Mouse (Mus musculus): ENCODE results near the gene Pbxip1.

The Pbxip1 gene

DNA sequence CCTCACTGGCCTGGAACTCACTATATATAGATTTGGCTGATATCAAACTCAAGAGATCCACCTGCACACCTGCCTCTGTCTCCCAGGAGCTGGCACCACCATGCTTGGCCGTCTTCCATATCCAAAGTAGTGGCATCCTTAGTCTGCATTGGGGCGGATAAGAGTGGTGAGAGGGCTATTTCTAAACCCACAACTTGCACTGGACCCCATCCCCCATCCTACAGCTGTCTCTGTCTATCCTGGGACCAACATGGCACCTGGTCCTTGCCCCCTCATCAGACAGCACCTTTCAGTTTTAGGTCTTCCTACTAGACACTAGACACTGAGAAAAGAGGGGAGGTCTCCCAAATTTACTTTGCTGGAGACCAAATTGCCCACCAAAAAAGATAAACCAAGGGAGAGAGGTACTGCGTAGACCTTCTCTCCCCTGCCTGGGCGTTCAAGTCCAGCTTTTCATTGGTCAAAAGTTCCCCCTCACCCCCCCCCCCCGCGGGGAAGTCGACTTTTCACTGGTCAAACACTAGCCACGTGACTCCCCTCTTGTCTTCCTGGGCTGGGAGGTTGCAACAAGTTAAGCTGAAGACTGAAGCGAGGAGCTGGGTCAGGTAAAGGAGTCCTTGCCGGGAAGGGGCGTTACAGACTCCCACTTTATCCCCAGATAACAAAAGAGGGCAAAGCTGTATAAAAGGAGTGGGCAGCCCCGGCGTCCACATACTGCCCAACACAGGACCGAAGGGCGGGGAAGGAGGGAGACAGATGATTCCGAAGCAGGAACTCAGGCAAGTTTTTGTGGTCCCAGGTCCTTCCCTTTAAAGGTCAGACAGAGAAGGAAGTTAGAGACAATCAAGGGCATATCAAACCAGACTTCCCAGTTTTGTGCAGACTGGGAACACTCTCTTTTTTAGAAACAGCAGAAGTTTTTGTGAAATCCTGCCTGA lies at the start of gene Pbxip1:
Gene Pbxip1, plus strand, starts transcription at position 531 of the 938 bp plus-strand sequence.
- peak; percentile 55 for DNase-seq (ENCODE audit: low spot score)

DNA sequence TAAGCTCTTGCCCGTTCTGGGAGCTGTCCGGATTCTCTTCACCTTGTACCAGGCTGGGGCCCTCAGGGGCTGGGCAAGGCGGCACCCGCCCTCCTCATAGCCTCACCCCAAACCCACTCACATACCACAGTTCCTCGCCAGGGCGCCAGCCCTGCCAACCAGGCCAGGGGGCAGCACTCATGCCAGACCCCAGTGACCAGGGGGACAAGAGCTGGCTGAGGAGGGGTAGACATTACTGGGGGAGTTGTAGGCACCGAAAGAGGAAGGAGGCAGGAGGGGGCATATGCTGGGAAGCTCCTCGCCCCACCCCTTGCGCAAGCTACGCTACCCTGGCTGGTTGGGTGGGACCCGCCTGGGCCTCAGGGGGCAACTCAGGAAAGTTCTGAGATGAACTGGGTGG lies 48.9 kb upstream of the Pbxip1 start:
- no peak for DNase-seq (ENCODE audit: low spot score)

DNA sequence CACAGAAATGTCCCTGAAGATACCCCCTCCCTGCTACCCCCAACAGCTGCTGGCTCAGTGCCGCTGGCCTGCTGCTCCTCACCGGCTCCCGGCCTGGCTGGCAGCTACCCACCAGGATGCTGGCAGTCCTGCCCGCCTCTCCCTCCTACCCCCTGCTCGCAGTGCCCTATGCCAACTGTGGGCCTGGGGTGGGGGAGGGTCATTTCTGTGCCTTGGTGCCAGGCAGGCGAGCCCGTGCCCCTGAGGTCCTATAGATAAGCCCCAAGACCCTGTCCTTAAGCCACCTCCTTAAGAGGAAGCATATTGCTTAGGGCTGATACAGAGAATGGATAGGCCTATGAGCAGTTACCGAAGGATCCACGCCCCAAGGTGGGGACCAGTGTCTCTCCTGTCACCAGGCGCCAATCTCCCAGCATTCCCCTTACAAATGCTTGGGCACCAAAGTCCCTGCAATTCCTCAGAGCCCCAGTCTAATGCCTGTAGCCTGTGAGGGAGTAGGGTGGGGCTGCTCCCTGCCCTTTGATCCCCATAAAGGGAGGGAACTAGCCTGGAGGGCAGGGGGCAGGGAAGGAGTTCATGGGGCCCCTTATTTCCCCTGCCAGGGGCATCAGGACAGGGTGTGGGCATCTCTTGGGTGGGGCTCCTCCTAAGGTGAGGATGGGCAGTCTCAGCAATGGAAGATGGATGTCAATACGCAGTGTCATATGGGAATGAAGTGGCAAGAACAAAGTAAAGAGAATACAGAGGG lies 48.2 kb upstream of the Pbxip1 start:
- DNase-seq (ENCODE audit: low spot score): no peak

DNA sequence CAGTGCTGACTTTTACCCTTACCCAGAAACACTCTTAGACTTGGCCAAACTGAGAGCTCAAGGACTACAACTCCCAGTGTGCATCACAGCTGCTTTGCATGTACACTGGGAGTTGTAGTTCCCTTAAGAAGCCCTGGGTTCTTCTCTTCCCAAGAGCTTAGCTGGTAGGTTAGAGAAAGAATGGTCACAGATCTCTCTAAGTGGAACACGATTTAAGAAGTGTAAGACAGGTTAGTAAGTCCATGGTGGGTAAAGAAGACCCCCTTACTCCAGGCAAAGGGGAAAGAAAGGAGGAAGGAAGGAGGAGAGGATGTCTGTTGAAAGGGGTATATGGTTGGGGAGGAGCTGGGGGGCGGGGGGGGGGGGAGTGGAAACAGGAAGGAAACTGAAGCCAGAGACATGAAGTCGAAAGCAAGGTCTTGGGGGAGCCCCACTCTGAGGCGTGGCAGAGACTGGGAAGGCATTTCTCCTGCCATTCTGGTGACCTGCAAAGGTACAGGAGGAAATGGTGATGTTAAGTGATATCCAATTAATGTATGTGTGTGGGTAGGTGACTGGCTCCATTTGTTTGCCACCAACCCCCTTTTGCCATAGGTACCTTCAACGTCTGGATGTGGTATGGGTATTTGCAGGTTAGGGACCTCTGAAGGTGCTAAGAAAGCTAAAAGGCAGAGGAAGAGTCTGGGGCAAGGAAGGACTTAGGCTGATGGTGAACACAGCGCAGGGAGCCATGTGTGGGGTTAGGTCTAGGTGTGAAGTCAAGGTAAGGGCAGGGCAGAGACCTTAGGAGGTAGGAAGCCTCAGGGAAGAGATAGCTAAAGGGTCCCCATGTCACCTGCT lies 47.4 kb upstream of the Pbxip1 start:
- no peak for DNase-seq (ENCODE audit: low spot score)

DNA sequence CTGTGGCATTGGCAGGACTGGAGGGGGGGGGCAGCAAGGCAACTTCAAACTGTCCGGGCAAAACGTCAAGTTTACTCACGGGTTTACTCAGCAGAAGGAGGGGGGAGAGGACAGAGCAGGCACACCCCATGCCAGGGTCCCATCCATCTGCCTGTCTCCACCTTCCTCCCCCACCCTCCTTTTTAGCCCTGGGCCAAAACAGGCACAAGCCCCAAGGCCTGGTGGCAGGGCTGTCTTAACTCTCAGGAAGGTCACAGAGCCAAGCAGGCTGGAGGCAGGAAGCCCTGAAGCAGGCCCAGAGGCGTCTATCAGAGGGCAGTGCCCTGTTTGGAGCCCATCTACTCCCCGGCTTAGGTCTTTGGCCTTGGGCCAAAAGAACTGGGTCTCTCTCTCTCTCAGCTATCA lies 46.4 kb upstream of the Pbxip1 start:
- no peak for DNase-seq (ENCODE audit: low spot score)

DNA sequence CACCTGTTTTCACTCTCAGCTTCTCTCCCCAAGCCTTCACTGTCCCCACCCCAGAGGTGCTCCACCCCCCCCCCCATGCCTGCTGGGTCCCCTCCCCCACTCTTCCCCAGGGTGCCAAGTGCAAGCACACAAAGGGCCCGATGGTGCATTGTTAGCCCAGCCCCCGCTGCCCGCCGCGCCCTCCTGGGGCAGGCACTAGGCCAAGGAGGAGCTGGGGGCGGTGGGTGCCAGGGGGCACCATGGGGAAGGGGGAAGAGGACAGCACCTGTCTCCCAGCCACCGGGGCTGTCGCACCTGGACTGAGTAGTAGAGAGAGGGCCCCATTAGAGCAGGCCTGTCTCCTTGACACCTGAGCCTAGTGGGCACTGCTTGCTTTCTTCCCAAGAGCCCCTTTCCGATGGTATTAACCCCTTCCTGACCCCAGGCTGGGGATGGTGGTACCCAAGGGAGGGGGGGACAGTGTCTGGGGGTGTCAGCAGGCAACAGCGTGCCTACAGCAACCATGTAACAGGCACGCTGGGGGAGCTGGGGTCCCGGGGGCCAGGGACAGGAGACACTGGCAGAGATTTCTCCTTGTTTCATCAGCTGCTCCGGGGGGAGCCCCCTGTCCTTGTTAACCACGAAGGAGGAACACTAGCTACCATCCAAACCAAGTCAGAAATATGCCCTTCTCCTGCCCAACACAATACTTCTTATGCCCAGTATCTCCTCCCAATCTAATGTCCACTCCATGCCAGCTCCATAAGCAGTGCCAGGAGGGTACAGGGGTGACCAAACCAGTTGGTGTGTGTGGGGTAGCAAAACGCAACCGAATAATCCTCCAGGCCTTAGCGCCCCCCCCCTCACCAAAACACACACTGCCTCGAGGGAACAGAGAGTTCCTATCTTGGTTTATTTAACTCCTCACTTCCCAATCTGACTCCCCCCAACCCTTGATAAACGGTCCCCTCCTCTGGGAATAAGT lies 45.5 kb upstream of the Pbxip1 start:
- DNase-seq (ENCODE audit: low spot score): no peak

DNA sequence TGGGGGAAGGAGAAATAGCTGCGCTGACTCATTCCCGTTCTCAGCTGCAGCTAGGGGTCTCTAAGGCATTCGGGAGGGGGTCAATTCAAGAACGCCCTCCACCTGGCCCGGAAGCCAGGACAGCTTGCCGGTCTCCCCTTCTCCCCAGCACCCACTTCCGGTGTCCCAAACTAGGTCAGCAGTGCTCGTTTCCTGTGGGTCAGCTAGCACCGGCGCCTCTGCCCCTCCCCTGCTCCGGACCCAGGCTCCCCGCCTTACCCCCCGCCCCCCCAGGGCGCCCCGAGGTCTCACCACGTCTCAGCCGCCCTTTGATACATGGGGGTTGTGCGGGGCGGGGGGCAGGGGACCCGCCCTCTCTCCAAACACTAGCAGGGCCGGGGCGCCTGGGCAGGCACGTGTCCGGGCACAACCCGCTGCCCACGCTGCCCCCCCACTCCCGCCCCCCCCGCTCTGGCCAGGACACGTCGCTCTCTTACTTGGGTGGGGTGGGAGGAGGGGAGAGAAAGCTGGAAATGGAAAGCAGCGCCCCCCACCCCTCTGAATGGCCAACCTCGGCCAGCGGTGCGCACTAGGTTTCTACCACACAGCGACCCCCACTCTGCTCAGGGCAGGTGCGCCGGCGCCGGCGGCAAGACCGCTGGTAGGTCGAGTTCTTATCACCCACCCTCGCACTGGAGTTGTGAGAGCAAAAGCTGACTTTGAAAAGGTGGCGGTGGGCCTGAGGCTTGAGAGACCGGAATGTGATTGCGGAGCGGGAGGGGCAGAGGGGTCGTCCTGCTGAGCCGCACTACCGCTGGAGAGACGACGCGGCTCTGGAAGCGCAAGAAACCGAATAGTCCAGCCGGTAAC lies 44.6 kb upstream of the Pbxip1 start:
- DNase-seq (ENCODE audit: low spot score): no peak

DNA sequence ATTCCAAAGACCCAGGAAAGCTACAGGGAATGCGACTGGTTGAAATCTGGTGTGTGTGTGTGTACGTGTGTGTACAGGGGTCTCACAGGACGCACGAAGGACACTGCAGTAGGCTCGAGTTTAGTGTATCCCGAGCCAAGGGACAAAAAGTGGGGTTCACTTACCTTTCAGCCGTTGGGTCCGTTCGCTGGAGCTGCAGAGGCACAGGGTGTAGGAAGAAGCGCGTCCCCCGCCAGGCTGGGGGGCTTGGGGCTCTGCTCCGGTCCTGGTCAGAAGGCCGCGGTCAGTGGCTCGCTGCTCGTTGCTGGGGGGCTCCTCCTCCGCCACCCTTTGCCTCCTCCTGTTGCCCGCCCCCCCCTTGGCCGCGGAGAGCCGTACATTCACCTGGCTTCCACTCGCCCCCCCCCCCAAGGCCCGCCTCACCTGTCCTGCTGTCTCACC lies 43.6 kb upstream of the Pbxip1 start:
- no peak for DNase-seq (ENCODE audit: low spot score)

DNA sequence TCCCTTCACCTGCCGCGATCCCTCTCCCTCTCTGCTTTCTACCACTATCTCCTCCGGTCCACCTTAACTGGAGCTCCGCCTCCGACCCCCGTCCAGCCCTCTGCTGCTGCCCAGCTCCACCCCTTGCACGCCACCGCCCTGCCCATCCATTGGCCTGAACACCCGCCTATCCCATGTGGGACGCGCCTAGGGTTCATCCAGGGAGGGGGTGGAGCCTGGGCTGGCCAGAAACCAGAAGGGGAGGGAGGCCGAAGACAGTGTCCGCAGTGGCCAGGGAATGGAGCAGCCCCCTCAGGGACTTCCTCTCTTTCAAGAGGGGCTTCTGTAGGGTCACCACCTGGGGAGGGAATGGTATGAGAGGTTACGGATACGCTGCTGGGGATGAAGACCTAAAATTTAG lies 42.9 kb upstream of the Pbxip1 start:
- peak; percentile 97 for DNase-seq (ENCODE audit: low spot score)

DNA sequence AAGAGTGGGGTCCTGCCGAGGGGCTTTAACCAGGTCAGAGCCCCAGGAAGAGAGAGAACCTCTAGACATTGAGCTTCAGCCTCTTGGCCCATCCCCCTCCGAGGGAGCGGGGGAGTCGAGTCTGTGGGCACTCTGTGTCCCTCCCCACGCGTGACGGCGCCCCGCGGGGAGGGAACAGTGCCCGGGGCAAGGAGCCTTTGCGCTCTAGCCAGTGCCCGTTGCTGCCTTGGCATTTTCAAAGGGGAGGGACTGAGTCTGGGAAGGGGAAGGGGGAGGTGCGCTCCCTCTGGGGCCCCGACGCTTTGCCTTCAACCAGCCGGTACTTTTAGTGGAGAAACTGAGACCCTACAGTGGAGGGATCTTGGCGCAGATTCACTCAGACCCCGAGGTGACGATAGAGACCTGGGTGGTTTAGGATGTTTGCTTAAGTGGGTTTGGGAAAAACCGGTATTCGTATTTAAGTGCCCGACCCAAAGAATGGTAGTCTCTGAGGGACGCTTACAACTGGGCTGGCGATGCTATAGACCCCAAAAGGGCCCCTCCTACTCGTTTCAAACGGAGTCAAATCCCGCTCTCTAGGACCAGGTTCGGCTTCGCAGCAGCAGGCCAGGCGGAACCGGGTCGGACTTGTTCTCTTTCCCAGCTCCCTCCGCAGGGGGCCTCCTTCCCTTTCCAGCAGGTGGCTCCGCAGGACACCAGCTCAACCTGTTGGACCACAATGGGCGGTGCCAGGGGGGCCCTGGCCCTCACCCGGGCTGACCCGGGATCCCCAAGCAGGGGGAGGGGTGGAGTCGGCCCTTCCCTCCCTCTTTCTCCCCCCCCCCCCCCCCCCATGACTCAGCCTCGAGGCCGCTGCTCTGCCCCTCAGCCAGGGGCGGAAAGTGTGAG lies 42.3 kb upstream of the Pbxip1 start, which contains the start of gene Zbtb7b:
Gene Zbtb7b, minus strand, starts transcription at position 771 of the 888 bp plus-strand sequence.
- DNase-seq (ENCODE audit: low spot score): no peak

DNA sequence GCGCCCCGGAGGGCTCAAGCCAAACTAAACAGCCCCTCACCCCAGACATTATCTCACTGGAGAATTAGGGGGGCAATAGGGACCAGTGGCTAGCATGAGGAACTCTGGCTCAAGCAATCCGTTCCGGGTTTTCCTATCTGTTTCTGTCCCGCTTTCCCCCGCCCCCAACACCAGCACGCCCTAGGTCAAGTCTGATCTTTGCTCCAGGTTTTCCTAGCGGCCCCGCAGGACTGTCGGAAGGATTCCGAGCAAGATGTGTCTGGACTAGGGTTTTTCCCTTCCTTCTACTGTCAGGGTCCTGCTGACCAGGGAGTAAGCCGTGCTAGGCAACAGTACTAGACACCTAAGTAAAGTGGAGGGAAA lies 41.6 kb upstream of the Pbxip1 start:
- DNase-seq (ENCODE audit: low spot score): no peak

DNA sequence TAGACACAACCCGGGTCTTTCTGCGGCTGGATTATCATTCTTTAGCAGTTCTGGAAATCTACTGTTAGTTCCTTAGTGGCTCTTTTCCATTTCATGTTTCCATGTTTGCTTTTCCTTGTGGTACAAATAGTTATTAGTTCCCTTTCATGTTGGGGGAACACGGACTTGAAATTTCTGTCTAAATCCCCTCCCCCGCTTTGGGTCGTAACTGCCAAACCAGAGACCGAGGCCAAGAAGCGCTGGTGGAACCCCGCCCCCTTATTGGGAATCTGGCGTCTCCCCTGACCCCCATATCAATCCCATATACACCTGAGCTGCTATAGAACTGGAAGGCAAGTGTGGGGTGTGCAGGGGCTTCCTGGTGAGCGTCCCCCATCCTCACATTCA lies 41.1 kb upstream of the Pbxip1 start:
- DNase-seq (ENCODE audit: low spot score): no peak

DNA sequence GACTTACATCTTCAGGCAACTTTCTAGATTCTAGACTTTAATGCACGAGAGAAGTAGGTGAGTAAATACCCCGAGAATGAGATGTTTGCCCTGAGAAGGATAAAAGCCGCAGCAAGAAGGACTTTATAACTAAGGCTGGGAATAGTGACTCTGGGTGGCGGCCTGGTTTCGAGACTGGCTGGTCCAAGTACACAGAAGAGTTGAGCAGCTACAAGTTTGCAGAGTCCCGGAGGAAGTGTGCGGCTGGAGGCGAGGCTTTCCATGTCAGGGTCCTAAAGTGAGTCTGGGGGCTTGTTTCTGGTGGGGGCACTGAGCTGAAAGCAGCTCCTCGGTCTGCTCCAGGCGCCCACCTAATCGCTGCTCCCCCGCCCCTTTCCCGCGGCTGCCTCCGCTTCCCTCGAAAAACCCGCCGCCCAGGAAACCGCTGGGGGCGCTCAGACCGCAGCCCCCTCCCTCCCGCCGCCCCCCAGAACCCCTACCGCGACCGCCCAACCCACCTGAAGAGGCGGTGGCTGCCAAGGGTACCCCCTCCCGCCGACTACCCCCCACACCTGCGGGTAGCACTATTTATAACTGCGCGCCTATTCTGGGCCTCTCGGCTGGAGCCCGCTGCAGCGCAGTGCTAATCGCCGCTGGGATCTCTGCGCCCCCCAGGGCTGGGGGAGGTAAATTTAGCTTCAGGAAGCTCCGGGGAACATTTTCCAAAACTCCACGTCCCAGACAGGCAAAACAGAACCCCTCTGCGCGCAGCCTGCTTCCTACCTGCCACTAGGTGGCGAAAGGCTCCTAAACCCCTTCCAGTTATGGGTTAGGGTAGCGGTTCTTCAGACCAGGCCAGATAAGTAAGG lies 40.5 kb upstream of the Pbxip1 start:
- peak; percentile 67 for DNase-seq (ENCODE audit: low spot score)

DNA sequence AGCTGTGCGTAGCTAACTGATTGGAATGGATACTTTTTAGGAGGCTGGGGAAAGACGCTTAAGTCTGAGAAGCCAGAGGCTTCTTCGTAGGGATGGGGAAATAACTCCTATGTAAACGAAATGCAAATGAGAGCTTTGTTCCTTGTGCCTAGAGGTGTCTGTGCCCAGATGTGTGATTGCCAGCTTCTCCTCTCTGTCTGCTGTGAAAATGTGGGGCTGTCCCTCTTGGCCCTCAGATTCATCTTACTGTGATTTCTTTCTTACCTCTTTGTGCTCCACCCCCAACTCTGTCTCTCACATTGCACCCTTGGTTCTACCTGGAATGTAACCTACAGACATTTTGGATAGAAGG lies 39.9 kb upstream of the Pbxip1 start:
- no peak for DNase-seq (ENCODE audit: low spot score)

DNA sequence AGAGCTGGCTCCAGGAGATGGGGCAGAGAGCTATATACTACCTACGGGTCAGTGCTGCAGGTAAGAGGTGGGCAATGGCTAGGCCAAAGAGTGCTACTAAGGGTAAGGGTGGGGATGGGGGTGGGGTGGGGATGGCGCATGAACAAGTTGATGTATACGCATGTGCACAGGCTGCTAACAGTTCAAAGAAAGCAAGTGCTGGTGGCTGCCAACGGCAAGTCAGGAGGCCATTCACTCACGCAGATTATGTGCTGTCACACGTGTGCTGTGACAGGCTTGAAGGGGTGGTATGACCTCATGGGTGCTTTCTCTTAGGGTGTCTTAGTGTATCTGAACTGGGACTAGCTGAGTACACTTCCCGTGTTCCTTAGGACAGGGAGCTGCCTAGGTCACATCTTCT lies 35.2 kb upstream of the Pbxip1 start:
- DNase-seq (ENCODE audit: low spot score): no peak

DNA sequence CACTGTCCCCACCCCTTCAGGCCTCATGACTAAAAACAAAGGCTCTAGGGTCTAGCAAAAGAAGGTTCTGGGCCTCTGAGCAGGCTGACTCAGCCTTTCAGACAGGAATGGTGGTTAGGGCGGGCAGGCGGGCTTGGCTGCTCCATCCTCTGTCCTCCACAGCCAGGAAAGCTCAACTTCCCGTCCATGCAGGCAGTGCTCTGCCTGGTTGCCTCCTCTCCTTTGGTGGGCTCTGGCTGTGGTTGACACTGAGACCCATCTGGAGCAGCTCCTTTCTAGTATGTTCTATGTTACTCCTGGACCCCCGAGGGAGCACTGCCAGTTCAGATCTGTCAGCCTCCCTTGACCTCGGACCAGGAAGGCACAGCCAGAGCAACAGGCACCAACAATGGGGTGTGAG lies 33.8 kb upstream of the Pbxip1 start, which contains the start of gene Lenep:
Gene Lenep, minus strand, starts transcription at position 101 of the 400 bp plus-strand sequence.
- no peak for DNase-seq (ENCODE audit: low spot score)

DNA sequence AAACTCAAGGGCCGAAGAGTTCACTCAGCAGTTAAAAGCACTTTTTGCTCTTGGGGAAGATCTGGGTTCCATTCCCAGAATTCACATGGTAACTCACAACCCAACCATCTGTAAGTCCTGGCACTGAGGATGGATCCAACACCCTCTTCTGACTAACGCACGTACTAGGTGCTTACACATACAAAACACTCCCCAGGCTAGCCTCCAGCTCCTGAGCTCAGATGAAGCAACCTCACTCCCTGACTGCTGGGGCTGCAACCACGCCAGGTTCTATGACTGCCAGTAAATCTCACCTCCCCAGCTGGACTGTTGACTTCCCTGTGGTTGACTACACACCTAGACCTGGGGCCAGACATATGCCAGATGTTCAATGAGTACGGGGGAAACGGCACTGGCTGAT lies 29.6 kb upstream of the Pbxip1 start:
- no peak for DNase-seq (ENCODE audit: low spot score)

DNA sequence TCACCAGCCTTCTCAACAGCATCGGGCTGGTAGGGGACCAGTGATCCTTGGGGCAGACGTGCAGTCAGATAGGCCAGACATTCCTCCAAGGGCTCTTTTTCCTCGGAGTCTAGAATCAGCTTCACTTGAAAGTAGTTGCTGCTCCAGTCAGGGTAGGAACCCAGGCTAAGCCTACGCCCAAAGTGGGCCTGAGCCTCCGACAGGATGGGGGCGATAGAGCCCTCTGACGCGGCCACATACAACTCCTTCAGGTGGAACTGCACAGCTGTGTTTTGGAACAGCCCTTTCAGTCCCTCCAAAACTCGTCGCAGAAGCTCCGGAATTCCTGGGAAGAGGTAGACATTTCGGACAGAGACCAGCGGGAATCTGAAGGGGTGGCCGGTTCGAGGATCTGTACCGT lies 28.1 kb upstream of the Pbxip1 start:
- no peak for DNase-seq (ENCODE audit: low spot score)
